Mouse (Mus musculus): ENCODE data around the gene Pak2. TPM values are rescaled to one million over a fixed set of nuclear protein-coding genes. Genes with fewer than 3 reads are reported as not detected.

Gene Pak2
- 39.3 and 45.9 TPM in 2 replicates for polyA plus RNA-seq (2014; fragmentation: Nextera tagmentation; extraction: Ambion mirVana)

DNA sequence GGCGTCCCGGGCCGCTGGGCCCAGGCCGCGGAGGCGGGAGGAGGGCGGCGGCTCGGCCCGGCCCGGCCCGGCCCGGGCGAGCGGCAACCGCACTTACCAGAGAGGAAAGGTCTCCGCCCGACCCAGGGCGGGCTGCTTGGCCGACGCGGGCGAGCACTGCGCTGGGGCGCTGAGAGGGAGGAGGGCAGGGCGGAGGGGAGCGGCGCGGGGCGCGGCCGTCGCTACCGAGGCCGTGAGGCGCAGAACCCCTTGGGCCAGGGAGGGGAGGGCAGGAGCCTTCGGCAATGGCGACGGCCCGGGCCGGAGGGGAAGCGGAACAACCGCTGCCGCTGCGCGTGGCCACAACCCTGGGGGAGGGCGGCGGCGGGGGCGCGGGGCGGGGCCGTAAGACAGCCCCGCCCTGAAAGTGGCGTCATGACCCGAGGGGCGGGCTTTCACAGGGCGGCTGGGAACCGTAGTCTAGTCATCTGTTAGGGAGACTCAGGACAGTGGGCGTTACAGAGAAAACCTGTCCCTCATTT is at the start of gene Pak2:
TSS of gene Pak2 (minus strand) at position 352 of the 521 bp plus-strand sequence.
- Histone ChIP-seq H3K4me3 (ENCODE audit: low read depth, low read length) (peak within 1 kb of the TSS; percentile 96), H3K9me3 (replicated peaks; ENCODE audit: control insufficient read depth, low read length) (no peaks in the 10 kb centered on the region), H3K4me2 (ENCODE audit: low read length) (peak within 1 kb of the TSS; percentile 77), H3K27me3 (replicated peaks; ENCODE audit: control insufficient read depth, insufficient read depth, low read length) (no peaks in the 10 kb centered on the region), H3K36me3 (ENCODE audit: control insufficient read depth, insufficient read depth, low read length) (peaks cover 12% of the 10 kb centered on the region), H3K9ac (ENCODE audit: low read length) (peak within 1 kb of the TSS; percentile 95), H3K4me1 (ENCODE audit: control insufficient read depth, insufficient read depth, low read length) (peaks cover 14% of the 10 kb centered on the region; the same call in 1 of the 2 replicates), H3K27ac (ENCODE audit: low read depth, low read length) (peak within 1 kb of the TSS; percentile 94)
- ATAC-seq (peak; percentile 98), DNase-seq (ENCODE audit: low spot score) (peak; percentile 92)
- WGBS: 2% methylated on average over 48 of the region's 60 CpGs

DNA sequence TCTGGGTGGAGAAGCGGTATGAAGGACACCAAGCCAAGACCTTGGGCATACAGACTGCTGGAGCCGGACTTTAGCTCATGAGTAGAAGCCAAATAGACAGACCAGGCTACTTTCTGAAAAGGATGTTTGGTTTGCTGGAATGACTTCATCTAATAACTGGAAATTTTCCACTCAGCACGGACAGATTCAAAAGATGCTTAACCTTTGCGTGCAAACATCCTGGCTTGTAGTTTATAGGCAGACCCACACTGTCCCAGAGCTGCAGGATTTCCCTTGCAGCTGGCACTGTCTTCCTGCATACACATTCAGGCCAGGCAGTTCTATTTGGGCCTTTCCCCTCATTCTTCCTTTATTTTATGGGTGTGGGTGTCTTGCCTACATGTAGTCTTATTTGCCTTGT is 47.9 kb upstream of the Pak2 start:
- Histone ChIP-seq H3K36me3 (ENCODE audit: control insufficient read depth, insufficient read depth, low read length) (no peaks in the 10 kb centered on the region), H3K9me3 (replicated peaks; ENCODE audit: control insufficient read depth, low read length) (no peaks in the 10 kb centered on the region), H3K27me3 (replicated peaks; ENCODE audit: control insufficient read depth, insufficient read depth, low read length) (no peaks in the 10 kb centered on the region), H3K4me2 (ENCODE audit: low read length) (no peak overlapping the region), H3K4me3 (ENCODE audit: low read depth, low read length) (no peak overlapping the region), H3K9ac (ENCODE audit: low read length) (no peak overlapping the region), H3K4me1 (ENCODE audit: control insufficient read depth, insufficient read depth, low read length) (no peaks in the 10 kb centered on the region), H3K27ac (ENCODE audit: low read depth, low read length) (no peak overlapping the region)
- 92% methylated on average over 4 of the region's 4 CpGs for WGBS
- no peak for ATAC-seq
- no peak for DNase-seq (ENCODE audit: low spot score)

GRCm38 (mm10) chr16:32125364-32125763 is 46.2 kb upstream of the Pak2 start:
- no peak overlapping the region for H3K4me3 ChIP-seq (ENCODE audit: low read depth, low read length)

DNA sequence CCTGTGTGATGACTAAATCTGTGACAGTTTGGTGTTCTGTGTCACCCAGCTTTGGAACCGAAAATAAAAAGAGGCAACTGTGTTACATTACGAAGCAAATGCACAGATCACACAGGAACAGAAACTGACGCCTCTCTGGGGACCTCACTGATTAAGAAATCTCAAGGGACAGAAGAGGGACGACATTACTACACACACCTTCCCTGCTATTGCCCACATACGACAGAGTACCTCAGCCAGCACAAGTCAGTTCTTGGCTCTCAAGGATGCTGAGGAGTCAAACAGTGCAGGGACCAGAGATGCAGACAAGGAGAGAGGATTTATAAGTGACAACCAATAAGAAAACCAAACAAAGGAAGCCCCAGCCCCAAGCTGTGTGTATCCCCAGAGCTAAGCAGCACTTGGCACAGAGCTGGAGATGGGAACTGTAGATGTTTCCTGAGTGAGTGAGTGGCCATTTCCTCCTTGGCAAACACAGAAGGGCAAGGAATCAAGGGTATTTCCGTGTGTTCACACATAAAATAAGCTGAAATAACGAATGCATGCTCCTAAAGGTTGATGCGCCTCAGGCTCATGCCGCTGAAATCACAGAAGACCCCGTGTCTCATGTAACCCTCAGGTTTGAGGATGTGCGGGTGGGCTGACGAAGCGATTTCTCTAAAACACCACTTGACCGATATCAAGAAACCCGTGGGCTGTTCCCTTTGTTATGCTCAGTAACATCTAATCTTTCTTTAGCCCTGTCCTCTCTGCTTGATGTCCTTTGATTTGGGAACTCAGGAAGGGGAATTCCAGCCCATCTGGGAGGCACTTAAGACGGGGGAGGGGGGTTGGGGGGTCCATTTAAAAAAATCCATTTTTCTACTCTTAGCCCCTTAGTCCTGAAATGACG is 45.5 kb upstream of the Pak2 start:
- Histone ChIP-seq H3K36me3 (ENCODE audit: control insufficient read depth, insufficient read depth, low read length) (no peaks in the 10 kb centered on the region), H3K9me3 (replicated peaks; ENCODE audit: control insufficient read depth, low read length) (no peaks in the 10 kb centered on the region), H3K4me2 (ENCODE audit: low read length) (no peak overlapping the region), H3K27me3 (replicated peaks; ENCODE audit: control insufficient read depth, insufficient read depth, low read length) (no peaks in the 10 kb centered on the region), H3K4me3 (ENCODE audit: low read depth, low read length) (no peak overlapping the region), H3K4me1 (ENCODE audit: control insufficient read depth, insufficient read depth, low read length) (no peaks in the 10 kb centered on the region), H3K27ac (ENCODE audit: low read depth, low read length) (no peak overlapping the region), H3K9ac (ENCODE audit: low read length) (no peak overlapping the region)
- WGBS: 71% methylated on average over 17 of the region's 17 CpGs
- DNase-seq (ENCODE audit: low spot score) (no peak), ATAC-seq (no peak)

More at GRCm38 (mm10) chr16:32125364-32125763, 46.2 kb upstream of the Pak2 start:
- H3K4me2 ChIP-seq (ENCODE audit: low read length): no peak overlapping the region
- H3K9ac ChIP-seq (ENCODE audit: low read length): no peak overlapping the region
- WGBS: 84% methylated on average over 3 of the region's 3 CpGs
- H3K4me1 ChIP-seq (ENCODE audit: control insufficient read depth, insufficient read depth, low read length): no peaks in the 10 kb centered on the region
- no peak overlapping the region for H3K27ac ChIP-seq (ENCODE audit: low read depth, low read length)
- H3K9me3 ChIP-seq (replicated peaks; ENCODE audit: control insufficient read depth, low read length): no peaks in the 10 kb centered on the region
- no peaks in the 10 kb centered on the region for H3K36me3 ChIP-seq (ENCODE audit: control insufficient read depth, insufficient read depth, low read length)
- ATAC-seq: no peak
- H3K27me3 ChIP-seq (replicated peaks; ENCODE audit: control insufficient read depth, insufficient read depth, low read length): no peaks in the 10 kb centered on the region
- no peak for DNase-seq (ENCODE audit: low spot score)

- 87% methylated on average over 7 of the region's 7 CpGs for WGBS
Observed at GRCm38 (mm10) chr16:32124020-32124419, 44.9 kb upstream of the Pak2 start.

DNA sequence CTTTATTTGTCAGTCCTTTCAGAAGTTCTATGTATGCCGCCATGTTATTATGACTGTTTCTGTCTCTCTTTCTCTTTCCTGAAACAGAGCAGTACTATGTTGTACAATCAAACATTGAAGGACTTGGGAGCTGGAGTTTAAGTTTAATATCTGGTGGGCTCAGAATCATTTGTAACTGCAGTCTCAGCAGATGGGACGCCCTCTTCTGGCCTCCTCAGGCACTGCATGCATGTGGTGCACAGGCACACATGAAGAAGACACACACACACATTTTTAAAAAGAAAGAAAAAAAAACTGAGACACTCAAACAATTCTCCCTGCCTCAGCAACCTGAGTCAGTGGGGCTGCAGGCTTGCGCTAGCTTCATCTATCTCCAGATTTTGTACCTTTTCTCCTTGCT is 41.3 kb upstream of the Pak2 start:
- no peaks in the 10 kb centered on the region for H3K9me3 ChIP-seq (replicated peaks; ENCODE audit: control insufficient read depth, low read length)
- H3K4me2 ChIP-seq (ENCODE audit: low read length): no peak overlapping the region
- H3K9ac ChIP-seq (ENCODE audit: low read length): no peak overlapping the region
- H3K4me3 ChIP-seq (ENCODE audit: low read depth, low read length): no peak overlapping the region
- ATAC-seq: no peak
- H3K4me1 ChIP-seq (ENCODE audit: control insufficient read depth, insufficient read depth, low read length): no peaks in the 10 kb centered on the region
- no peak overlapping the region for H3K27ac ChIP-seq (ENCODE audit: low read depth, low read length)
- no peak for DNase-seq (ENCODE audit: low spot score)
- 70% methylated on average over 3 of the region's 3 CpGs for WGBS
- no peaks in the 10 kb centered on the region for H3K27me3 ChIP-seq (replicated peaks; ENCODE audit: control insufficient read depth, insufficient read depth, low read length)
- no peaks in the 10 kb centered on the region for H3K36me3 ChIP-seq (ENCODE audit: control insufficient read depth, insufficient read depth, low read length)

More at GRCm38 (mm10) chr16:32124020-32124419, 44.9 kb upstream of the Pak2 start:
- Histone ChIP-seq H3K4me2 (ENCODE audit: low read length) (no peak overlapping the region), H3K36me3 (ENCODE audit: control insufficient read depth, insufficient read depth, low read length) (no peaks in the 10 kb centered on the region), H3K4me3 (ENCODE audit: low read depth, low read length) (no peak overlapping the region), H3K27me3 (replicated peaks; ENCODE audit: control insufficient read depth, insufficient read depth, low read length) (no peaks in the 10 kb centered on the region), H3K27ac (ENCODE audit: low read depth, low read length) (no peak overlapping the region), H3K4me1 (ENCODE audit: control insufficient read depth, insufficient read depth, low read length) (no peaks in the 10 kb centered on the region), H3K9me3 (replicated peaks; ENCODE audit: control insufficient read depth, low read length) (no peaks in the 10 kb centered on the region), H3K9ac (ENCODE audit: low read length) (no peak overlapping the region)
- DNase-seq (ENCODE audit: low spot score) (no peak), ATAC-seq (no peak)

- Histone ChIP-seq H3K9me3 (replicated peaks; ENCODE audit: control insufficient read depth, low read length) (no peaks in the 10 kb centered on the region), H3K9ac (ENCODE audit: low read length) (no peak overlapping the region), H3K4me2 (ENCODE audit: low read length) (no peak overlapping the region), H3K4me3 (ENCODE audit: low read depth, low read length) (no peak overlapping the region), H3K27me3 (replicated peaks; ENCODE audit: control insufficient read depth, insufficient read depth, low read length) (no peaks in the 10 kb centered on the region), H3K27ac (ENCODE audit: low read depth, low read length) (no peak overlapping the region), H3K4me1 (ENCODE audit: control insufficient read depth, insufficient read depth, low read length) (no peaks in the 10 kb centered on the region), H3K36me3 (ENCODE audit: control insufficient read depth, insufficient read depth, low read length) (no peaks in the 10 kb centered on the region)
- DNase-seq (ENCODE audit: low spot score): no peak
- no peak for ATAC-seq
- WGBS: 60% methylated on average over 5 of the region's 5 CpGs
Observed at GRCm38 (mm10) chr16:32116186-32116585, 37.0 kb upstream of the Pak2 start.

DNA sequence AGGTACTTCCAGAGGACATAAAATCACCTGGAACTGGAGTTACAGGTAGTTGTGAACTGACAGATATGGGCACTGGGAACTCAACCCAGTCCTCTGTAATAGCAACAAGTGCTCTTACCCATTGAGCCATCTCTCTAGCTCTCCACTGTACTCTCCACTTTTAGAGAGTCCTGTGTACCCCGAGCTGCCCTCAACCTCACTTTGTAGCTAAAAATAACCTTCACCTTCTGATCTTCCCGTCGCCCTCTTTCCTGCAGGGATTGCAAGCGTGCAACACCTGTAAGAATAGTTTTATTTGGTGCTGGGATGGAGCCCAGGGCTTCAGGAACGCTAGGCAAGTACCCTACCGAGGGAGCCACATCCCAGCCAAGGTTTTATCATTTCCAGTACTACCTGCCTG is 36.6 kb upstream of the Pak2 start:
- 70% methylated on average over 6 of the region's 6 CpGs for WGBS
- Histone ChIP-seq H3K27ac (ENCODE audit: low read depth, low read length) (no peak overlapping the region), H3K4me3 (ENCODE audit: low read depth, low read length) (no peak overlapping the region), H3K4me1 (ENCODE audit: control insufficient read depth, insufficient read depth, low read length) (no peaks in the 10 kb centered on the region), H3K4me2 (ENCODE audit: low read length) (no peak overlapping the region), H3K9me3 (replicated peaks; ENCODE audit: control insufficient read depth, low read length) (no peaks in the 10 kb centered on the region), H3K9ac (ENCODE audit: low read length) (no peak overlapping the region), H3K36me3 (ENCODE audit: control insufficient read depth, insufficient read depth, low read length) (no peaks in the 10 kb centered on the region), H3K27me3 (replicated peaks; ENCODE audit: control insufficient read depth, insufficient read depth, low read length) (no peaks in the 10 kb centered on the region)
- DNase-seq (ENCODE audit: low spot score): no peak
- no peak for ATAC-seq

All from forebrain, embryonic 14.5 days (tissue).